Mouse (Mus musculus) gastrocnemius, postnatal 10 days (tissue): ENCODE results near the gene Megf8. TPM values are rescaled to one million over a fixed set of nuclear protein-coding genes. Genes with fewer than 3 reads are reported as not detected.
"Not testable (repeated sequence)": the region's sequence is repeated elsewhere in the genome, so short reads cannot be mapped to it uniquely, and the experiment has no call there.

Experiments
- DNase-seq: peaks from one replicate; pipeline ENCODE4 v3.0.0; 2021; ENCODE audit warnings: mixed read lengths
- total RNA-seq, 2 experiments: library from RNA; stranded (reverse); gene quantifications; 2 replicates each; pipeline ENCODE4 v1.2.3; 2021

The Megf8 gene
- total RNA-seq, 2 experiments from 2014 or later = 24.0 to 27.2 TPM

GRCm38 (mm10) chr7:25383891-25384290 lies 66.9 kb downstream of the Megf8 start:
- no peak for DNase-seq

GRCm38 (mm10) chr7:25384318-25384717 lies 67.4 kb downstream of the Megf8 start:
- DNase-seq = no peak

- DNase-seq = no peak
Observed at GRCm38 (mm10) chr7:25384818-25385217, 67.9 kb downstream of the Megf8 start.

GRCm38 (mm10) chr7:25385259-25385658 lies 68.3 kb downstream of the Megf8 start:
- DNase-seq = no peak

GRCm38 (mm10) chr7:25385850-25386555 lies 69.0 kb downstream of the Megf8 start:
- peak; percentile 76 for DNase-seq

- DNase-seq = no peak
Observed at GRCm38 (mm10) chr7:25387811-25388440, 71.0 kb downstream of the Megf8 start.

- DNase-seq = no peak
Observed at GRCm38 (mm10) chr7:25388916-25389315, 72.0 kb downstream of the Megf8 start.

- DNase-seq = peak; percentile 57
Observed at GRCm38 (mm10) chr7:25390054-25390770, 73.2 kb downstream of the Megf8 start.

GRCm38 (mm10) chr7:25390986-25391385 lies 74.0 kb downstream of the Megf8 start:
- no peak for DNase-seq

GRCm38 (mm10) chr7:25391856-25392453 lies 75.0 kb downstream of the Megf8 start:
- DNase-seq = no peak

- DNase-seq = no peak
Observed at GRCm38 (mm10) chr7:25392851-25393250, 75.9 kb downstream of the Megf8 start.

- no peak for DNase-seq
Observed at GRCm38 (mm10) chr7:25393451-25394210, 76.7 kb downstream of the Megf8 start.

GRCm38 (mm10) chr7:25394754-25395153 lies 77.8 kb downstream of the Megf8 start:
- no peak for DNase-seq

- DNase-seq = no peak
Observed at GRCm38 (mm10) chr7:25395186-25395557, 78.2 kb downstream of the Megf8 start.

GRCm38 (mm10) chr7:25395558-25396521 lies 78.9 kb downstream of the Megf8 start:
- peak; percentile 98 for DNase-seq

- no peak for DNase-seq
Observed at GRCm38 (mm10) chr7:25396621-25397020, 79.7 kb downstream of the Megf8 start.

- no peak for DNase-seq
Observed at GRCm38 (mm10) chr7:25398610-25399009, 81.6 kb downstream of the Megf8 start, which contains the start of gene Lipe. Gene Lipe, minus strand, starts transcription at chr7:25398710.

GRCm38 (mm10) chr7:25399028-25399427 lies 82.1 kb downstream of the Megf8 start:
- DNase-seq = not testable (repeated sequence)

GRCm38 (mm10) chr7:25401551-25401950 lies 84.6 kb downstream of the Megf8 start:
- DNase-seq = no peak

GRCm38 (mm10) chr7:25401986-25402385 lies 85.0 kb downstream of the Megf8 start:
- DNase-seq = no peak

GRCm38 (mm10) chr7:25402671-25403101 lies 85.7 kb downstream of the Megf8 start:
- DNase-seq = no peak
